Mouse (Mus musculus) v-Abl transformed pro-B cells (cell line): ENCODE measurements around the gene Letmd1.
"Not testable (repeated sequence)": the region's sequence is repeated elsewhere in the genome, so short reads cannot be mapped to it uniquely, and the experiment has no call there.

Experiments
- in situ Hi-C, 2 experiments: fragments of 400-800 bp; cut with MboI; formaldehyde crosslinking; loops; one replicate each; pipeline ENCODE4 v1.15.1; 2025; ENCODE audit not compliant: unreplicated experiment in 2 of 2

Gene Letmd1

GRCm38 (mm10) chr15:100468295-100469188 lies at the start of gene Letmd1:
Gene Letmd1, plus strand, starts transcription at chr15:100469023.
- in situ Hi-C loops, result loop anchor here in 1 of 2 experiments (10.0 to 25.0 kb wide), 2 partner anchors 204 to 431 kb away; partner anchors contain the start of gene Dip2b

DNA sequence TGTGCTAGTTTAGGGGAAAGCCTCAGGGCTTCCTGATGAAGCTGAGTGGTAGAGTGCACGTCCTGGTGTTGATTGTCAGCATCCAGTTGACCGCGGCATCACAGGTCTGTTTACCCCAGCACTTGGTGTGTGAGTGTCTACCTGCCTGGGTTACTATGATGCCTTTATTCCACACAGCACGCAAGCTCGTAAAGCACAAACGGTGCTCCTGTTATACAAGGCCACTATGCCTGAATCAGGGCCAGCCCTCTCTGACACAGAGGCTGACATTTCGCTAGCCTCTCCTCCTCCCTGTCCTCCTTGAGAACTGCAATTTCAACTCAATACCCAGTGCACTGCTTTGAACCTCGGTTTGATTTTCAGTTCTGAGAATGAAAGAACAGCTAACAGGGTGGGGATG lies 49.5 kb upstream of the Letmd1 start:
- in situ Hi-C loops, result loop anchor here in 1 of 2 experiments (5.0 kb wide), 1 partner anchor 33 kb away; no protein-coding TSS in a partner anchor

DNA sequence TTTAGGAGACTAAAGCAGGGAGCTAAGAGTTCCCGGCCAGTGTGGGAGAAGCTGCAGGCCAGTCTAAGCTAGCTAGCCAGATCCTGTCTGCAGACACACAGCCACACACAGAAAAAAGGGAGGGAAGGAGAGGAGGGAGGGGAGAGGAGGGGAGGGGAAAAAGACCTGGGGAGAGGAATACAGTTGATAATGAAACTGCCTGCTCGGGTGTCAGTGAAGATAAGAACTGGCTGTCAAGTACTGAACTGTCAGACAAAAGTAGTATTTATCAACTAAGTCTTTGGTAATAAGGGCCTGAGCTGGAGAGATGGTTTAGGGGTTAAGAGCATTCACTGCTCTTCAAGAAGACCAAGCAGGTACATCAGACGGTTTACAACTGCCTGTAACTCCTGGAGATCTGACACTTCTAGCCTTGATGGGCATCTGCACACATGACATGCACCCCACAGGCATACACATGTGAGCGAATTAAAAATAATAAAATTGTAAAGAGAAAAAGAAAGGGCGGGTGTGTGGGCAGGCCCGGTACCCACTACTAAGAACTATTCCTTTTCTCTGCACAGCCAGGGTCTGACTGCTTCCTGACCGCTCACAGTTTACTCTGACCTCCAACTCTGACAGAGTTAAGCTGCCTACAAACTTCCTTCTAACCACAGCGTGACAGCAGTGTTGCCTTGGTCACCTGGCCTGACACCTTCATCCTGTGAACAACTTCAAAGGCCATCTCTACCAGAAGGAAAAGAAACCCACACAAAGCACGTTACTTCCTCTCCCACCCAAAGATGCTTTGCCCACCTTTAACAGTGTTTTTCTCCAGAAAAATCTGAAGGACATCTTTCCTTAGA lies 48.7 kb upstream of the Letmd1 start:
- in situ Hi-C loops, result loop anchor here in 1 of 2 experiments (5.0 kb wide), 1 partner anchor 32 kb away; no protein-coding TSS in a partner anchor

- in situ Hi-C loops, result no loop called here
Observed at GRCm38 (mm10) chr15:100421059-100421757, 47.6 kb upstream of the Letmd1 start.

DNA sequence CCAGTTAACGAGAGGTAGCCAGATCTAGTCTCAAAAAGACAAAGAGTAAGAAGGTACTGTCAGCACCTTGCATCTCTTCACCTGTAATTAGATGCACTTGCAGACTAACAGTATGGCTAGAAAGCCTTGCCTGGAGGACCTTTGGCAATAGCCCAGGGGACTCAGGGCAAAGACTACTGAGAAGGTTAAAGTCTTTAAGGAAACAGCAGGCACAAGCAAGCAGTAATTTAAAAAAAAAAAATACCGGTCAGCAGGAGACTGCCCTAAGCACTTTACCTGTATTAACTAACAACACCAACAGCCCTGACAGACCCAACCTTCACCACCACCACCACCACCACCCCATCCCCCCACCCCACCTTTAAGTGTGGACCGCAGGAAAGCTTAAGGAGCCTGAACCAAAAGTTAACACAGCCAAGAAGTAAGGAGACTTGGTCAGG lies 47.0 kb upstream of the Letmd1 start, which contains the start of gene Gm5475:
Gene Gm5475, plus strand, starts transcription at position 390 of the 440 bp plus-strand sequence.
- in situ Hi-C loops, result not testable (repeated sequence)

- in situ Hi-C loops, result no loop called here
Observed at GRCm38 (mm10) chr15:100422476-100422875, 46.3 kb upstream of the Letmd1 start.

DNA sequence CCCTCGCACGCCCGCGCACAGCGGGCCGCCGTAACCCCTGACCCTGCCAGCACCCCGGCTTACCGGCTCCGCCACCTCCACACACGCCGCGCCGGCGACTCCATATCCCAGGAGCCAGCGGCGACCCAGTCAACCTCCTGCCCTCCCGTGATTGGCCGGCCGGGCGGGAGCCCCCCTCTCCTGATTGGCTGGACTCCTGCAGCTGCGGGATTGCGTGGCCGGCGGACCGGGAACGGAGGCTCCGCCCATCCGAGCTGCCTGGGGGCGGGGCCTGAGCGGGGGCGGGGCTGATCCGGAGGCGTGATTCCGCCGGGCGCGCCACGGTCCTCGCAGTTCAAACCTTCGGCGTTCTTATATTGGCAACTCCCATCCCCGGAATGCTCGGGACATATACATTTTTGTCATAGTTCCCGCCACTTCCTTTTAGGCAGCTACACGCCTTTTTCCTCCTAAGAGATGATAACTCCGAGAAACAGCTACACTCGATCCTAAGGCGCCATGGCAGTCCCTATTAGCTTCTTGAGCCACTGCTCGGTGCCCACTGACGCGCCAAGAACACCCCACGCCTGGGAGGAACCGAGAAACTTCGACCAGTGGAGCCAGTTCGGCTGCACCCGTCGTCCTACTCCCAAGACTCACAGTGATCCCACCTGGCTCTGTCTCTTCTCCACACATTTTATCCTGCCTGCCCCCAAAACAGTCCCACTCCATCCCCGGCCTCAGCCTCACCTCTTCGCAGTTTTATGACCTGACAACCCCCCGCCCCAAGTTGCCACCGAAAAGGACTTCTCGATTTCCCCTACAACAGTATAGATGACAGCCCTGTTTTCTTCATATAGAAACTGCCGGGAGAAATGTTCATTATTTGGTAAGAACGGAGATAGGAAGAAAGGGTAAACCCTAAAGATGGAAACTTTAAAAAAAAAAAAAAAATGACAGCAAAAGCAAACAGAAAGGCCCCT lies 45.6 kb upstream of the Letmd1 start:
- in situ Hi-C loops, result no loop called here

DNA sequence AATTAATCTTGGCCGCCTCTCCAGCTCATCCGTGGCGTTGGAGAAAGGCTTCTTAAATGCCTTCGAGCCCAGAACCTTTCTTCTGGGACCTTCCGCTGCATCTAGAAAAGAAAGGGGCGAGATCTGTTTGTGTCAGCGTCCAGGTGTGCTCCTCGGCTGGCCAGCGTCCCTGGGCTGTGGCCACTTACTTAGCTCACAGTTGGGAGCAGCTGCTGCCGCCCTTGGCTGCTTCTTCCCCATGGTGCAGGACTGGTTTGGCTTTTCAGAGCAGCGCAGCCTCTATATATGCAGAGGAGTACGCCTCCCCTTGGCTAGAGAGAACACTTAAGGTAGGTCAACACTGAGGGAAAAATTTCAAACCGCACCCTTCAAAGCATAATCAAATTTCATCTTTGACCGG lies 44.9 kb upstream of the Letmd1 start:
- in situ Hi-C loops, result no loop called here

- in situ Hi-C loops, result no loop called here
Observed at GRCm38 (mm10) chr15:100424396-100425122, 44.3 kb upstream of the Letmd1 start, which contains the start of gene Slc11a2. Gene Slc11a2, minus strand, starts transcription at chr15:100425072.

GRCm38 (mm10) chr15:100428296-100428905 lies 40.4 kb upstream of the Letmd1 start:
- in situ Hi-C loops, result no loop called here

- in situ Hi-C loops, result no loop called here
Observed at GRCm38 (mm10) chr15:100429959-100430565, 38.8 kb upstream of the Letmd1 start.

DNA sequence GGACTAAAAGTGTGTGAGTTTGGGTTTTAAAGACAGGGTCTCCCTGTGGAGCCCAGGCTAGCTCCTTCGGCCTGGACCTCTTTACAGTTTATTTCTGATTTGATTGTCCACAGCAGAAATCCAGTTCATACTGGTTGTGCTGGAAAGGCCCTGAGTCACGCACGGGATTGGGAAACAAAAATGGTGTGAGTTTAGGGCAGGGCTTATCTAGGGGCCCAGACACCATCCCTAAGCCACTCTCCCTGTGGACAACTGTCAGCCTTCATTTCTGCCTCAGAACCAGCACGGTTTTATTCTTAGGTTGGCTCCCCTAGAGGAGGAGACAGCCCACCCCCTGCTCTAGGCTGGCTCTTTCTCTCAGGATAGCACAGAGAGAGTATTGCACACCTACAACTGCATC lies 35.6 kb upstream of the Letmd1 start:
- in situ Hi-C loops, result no loop called here

GRCm38 (mm10) chr15:100436112-100436511 lies 32.7 kb upstream of the Letmd1 start:
- in situ Hi-C loops, result no loop called here

DNA sequence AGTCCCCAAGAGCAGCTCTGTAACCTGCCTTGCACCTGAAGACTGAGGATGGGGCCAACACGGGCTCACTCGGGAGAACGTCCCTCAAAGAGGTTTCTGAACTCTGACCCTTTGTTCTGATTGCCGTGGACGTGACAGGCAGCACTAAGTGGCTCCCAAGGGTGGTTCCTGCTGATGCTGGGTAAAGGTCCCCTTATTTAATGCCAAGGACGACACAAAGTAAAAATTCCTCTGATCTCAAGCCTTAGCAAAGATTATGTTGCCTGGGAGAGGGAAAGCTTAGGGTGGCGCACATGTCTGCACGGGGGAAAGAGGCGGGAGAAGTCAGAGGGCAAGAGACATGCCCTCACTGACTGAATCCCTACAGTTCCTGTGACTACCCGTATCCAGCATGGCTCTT lies 32.3 kb upstream of the Letmd1 start:
- in situ Hi-C loops, result no loop called here

DNA sequence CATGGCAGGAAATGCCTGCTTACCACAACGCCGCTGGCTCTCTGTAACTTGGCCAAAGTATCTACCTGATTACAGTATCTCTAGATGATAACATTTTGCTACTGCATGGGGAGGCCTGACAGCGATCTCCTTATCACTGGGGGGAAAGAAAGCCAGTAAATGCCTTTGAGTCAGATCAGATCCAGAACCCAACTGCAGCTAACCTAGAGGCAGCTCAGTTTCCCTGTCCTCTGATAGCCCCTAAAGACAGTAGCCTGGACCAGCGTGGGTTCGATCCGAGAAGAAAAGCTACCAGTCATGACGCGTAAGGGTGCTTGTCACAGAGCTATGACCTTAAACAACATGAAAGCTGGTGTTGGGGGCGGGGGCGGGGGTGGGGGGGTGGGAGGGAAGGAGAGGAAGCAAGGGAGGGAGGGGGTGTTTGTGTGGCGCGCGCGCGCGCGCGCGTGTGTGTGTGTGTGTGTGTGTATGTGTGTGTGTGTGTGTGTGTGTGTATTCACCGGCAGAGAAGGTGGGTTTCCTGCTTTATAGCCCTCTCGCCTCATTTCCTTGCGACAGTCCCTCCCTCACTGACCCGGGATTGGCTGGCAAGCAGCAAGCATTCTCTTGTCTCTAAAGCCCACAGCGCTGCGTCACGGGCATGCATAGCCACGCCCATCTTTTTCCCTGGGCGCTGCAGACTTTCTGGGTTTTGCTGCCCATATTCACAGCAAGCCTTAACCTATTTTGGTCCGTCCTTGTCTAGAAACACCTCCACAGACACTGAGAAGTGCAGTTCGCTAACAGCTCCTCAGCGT lies 25.5 kb upstream of the Letmd1 start:
- in situ Hi-C loops, result loop anchor here (10.0 kb wide), 2 partner anchors 49 to 59 kb away; no protein-coding TSS in a partner anchor

- in situ Hi-C loops, result loop anchor here (10.0 kb wide), 2 partner anchors 52 to 62 kb away; no protein-coding TSS in a partner anchor
Observed at GRCm38 (mm10) chr15:100446887-100447286, 21.9 kb upstream of the Letmd1 start.

DNA sequence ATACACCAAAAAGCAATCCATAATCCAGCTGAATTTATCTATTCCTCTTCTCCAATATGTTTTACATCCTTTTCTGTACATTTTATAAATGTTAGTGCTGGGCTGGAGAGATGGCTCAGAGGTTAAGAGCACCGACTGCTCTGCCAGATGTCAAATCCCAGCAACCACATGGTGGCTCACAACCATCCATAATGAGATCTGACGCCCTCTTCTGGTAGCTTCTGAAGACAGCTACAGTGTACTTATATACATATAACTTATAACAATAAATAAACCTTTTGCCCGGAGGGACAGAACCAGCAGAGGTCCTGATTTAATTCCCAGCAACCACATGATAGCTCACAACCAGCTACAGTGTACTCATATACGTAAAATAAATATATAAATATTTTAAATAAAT lies 20.3 kb upstream of the Letmd1 start:
- in situ Hi-C loops, result loop anchor here (10.0 kb wide), 2 partner anchors 54 to 64 kb away; no protein-coding TSS in a partner anchor
